Mouse (Mus musculus) T-helper 17 cell (primary cell): ENCODE measurements around the gene Wnk2.

ENCODE experiments used
- in situ Hi-C, 2 experiments: fragments of 300-600 bp; cut with MboI, MseI; formaldehyde crosslinking; loops; 1 replicate in 1 of 2; 2 replicates in 1 of 2; pipeline ENCODE4 v1.15.1; 2025; ENCODE audit warnings: high pct_unique_total_duplicates in 2 of 2

The Wnk2 gene

DNA sequence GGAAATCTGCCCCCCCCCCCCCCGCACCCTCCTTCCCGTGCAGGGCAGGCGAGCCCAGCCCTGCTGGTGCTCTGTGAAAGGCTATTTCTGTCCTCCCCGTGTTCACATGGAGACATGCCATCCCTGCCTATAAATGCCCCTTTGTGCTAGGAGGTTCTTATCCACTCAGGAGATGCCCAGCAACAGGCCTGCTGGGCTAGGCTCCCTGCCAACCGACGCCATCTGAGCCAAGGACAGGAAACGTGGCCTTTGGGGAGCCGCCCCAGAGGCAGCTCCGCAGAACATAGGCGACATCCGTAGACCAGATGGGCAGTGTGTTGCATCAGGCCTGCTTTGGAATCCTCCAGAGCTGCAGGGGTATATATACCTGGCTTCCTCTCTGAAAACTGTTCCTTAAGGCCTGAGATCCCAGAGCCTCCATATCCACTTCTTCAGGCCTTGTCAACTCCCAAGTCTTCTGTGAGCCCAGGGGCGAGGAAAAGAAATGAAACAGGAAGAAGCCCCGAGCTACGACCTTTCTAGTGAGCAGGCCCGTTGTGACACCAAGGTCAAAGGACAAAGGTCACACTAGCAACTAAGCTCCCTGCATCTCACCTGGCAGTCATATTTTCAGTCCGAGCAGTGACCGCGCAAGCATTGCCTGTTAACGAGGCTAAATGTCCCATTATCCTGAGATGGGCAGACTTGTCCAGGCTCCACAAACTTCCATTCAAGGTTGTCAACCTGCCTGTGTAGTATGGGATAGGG, 31.2 kb upstream of the Wnk2 start:
- in situ Hi-C loops: loop anchor here in 1 of 2 experiments (10.0 kb wide), 1 partner anchor 304 kb away; the partner anchor contains the start of gene Phf2

- in situ Hi-C loops: loop anchor here in 1 of 2 experiments (10.0 kb wide), 1 partner anchor 301 kb away; the partner anchor contains the start of gene Phf2
These were observed 27.7 kb upstream of the Wnk2 start for GRCm38 (mm10) chr13:49175509-49175908.

DNA sequence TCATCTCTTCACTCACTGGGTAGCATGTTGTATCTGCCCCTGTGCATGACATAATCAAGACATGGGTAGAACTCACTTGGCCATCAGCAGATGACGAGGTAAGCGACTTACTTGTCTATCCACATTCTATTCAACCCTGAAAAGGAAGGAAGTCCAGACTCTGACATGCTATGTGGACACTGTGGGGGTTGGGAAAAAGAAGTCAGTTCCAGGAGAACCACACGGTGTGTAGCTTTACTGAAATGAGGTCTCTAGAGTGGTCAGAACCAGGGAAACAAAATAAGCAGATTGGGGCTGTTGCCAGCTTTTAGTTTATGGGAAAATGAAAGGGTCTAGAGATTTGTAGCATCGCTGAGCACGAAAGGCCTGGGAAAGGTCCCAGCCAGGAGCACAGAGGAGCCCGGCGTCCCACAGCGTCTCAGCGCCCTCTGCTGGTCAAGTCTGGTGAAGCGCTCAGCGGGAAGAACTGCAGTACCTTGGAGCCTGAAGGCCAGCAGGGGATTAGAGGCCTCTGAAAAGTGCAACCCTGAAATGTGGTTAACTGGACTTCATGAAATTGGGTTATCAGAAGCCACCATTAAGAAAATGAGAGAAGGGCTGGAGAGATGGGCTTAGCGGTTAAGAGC, 25.3 kb upstream of the Wnk2 start:
- in situ Hi-C loops: loop anchor here in 1 of 2 experiments (10.0 kb wide), 1 partner anchor 298 kb away; the partner anchor contains the start of gene Phf2

- in situ Hi-C loops: loop anchor here in 1 of 2 experiments (10.0 kb wide), 1 partner anchor 298 kb away; the partner anchor contains the start of gene Phf2
These were observed 24.5 kb upstream of the Wnk2 start for GRCm38 (mm10) chr13:49172335-49172734.

DNA sequence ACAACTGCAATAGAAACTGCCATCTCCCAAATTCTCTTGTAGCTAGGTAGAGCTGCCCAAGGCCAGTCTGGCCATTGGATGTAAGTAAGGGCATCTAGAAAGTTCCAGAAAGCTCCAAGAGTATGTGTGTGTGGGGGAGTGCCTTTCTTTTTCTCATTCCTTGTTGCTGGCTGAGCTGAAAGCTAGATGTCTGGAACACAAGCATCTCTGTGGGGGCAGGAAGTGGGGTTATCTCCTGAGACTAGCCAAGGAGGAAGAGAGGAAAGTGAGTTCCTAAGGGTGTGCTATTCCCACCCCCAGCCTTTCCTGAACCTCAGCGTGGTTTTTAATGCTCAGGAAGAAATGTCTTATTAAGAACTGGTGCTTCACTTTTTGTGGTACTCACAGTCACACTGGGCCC, 23.9 kb upstream of the Wnk2 start:
- in situ Hi-C loops: loop anchor here in 1 of 2 experiments (10.0 kb wide), 1 partner anchor 297 kb away; the partner anchor contains the start of gene Phf2

DNA sequence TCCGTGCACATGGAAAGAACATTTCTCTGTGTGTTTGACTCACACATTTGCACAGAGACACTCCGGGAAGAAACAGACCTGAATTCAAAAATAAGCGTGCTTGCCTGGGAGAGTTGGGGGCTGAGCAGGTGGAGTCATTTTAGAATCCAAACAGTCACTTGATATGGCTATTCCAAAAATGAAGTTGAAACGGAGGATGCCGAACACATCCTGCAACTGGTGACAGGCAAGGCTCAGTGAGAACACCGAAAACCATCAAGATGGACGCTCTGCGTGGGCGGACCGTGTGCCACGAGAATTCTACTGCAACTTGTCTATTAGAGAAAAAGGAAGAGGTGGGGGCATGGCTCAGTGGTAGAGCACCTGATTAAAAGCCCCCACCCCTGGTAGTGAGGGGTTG, 22.8 kb upstream of the Wnk2 start:
- in situ Hi-C loops: loop anchor here in 1 of 2 experiments (10.0 kb wide), 1 partner anchor 296 kb away; the partner anchor contains the start of gene Phf2

DNA sequence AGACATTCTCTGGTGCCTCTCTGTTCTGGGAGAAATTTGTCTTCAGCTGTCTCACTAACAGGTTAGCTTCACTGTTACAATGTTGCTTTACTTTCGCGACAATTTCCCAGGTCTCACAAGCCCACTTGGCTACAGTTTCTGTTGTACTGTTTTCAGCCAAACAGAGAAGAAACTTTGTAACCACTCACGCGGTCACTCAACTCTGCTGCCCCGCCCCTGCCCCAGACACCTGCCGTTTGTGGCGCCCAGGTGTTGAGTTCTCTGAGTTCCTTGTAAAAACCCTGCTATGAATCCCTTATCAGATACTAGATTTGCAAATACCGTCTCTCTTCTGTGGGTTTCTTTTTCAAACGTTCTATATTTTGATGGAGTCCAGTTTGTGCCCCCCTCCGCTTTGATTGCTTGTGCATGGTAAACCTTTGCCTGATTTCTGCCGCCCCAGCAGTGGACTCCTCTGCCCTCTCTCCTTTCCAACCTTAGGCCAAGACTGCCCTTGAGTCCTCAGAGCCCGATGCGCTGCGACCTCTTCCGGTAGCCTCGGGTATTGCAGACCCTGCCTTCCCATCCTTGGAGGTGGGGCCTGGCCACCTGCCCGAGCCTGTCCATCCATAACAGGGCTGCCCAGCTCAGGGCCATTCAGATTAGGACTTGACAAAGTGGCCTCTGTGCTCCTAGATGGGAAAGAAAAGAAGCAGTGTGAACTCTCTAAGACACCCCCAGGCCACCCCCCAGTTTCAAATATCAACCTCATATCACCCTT, 21.8 kb upstream of the Wnk2 start:
- in situ Hi-C loops: loop anchor here in 1 of 2 experiments (10.0 kb wide), 1 partner anchor 295 kb away; the partner anchor contains the start of gene Phf2

- in situ Hi-C loops: no loop called here
These were observed 19.3 kb upstream of the Wnk2 start for GRCm38 (mm10) chr13:49167081-49167480.

DNA sequence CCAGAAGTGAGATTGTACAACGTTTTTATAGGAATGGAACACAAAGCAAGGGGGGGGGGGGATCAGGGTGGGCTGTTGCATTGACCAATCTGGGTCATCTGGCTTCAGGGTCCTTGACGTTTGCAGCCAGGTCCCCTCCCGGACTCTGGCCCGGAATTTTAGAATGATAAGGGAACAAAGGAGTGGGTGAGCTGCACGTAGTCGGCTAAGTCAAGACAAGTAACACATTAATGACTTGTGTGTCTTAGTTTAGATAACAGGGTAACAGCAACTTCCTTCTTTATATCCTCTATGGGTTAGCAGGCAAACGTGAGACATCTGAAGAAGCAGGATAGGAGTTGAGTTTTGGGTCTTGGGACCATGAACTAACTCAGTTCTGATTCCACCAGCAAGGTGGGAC, 15.8 kb upstream of the Wnk2 start:
- in situ Hi-C loops: no loop called here

- in situ Hi-C loops: no loop called here
These were observed 14.9 kb upstream of the Wnk2 start for GRCm38 (mm10) chr13:49162722-49163121.

DNA sequence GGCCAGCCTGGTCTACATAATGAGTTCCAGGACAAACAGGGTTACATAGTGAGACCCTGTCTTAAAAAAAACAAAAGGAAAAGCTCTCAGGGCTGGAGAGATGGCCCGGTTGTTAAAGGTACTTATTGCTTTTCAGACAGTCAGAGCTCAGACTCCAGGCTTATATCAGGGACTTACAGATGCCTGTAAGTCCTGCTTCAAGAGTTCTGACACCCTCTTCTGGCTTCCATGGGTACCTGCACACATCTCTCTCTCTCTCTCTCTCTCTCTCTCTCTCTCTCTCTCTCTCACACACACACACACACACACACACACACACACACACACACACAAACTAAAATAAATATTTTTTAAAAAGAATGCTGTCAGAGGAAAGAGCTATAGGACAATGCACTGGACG, 13.4 kb upstream of the Wnk2 start:
- in situ Hi-C loops: no loop called here

- in situ Hi-C loops: no loop called here
These were observed 10.4 kb upstream of the Wnk2 start for GRCm38 (mm10) chr13:49158040-49158713.

DNA sequence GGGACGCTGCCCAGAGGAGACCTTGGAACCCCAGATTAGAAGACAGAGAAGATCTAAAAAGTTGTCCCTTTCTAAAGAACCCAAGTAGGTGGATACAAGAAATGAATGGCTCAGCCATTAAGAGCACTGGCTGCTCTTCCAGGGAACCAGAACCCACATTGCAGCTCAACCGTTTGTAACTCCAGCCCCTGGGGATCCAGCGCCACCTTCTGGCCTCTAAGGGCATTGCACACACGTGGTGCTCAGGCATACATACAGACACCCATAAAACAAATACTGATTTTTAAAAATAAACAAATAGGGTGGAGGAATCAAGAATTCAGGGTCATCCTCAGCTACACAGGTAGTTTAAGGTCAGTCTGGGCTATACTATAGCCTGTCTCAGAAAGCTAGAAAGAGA, 8.8 kb upstream of the Wnk2 start:
- in situ Hi-C loops: no loop called here

GRCm38 (mm10) chr13:49154621-49155020, 6.8 kb upstream of the Wnk2 start:
- in situ Hi-C loops: no loop called here

GRCm38 (mm10) chr13:49154028-49154427, 6.2 kb upstream of the Wnk2 start:
- in situ Hi-C loops: no loop called here

- in situ Hi-C loops: no loop called here
These were observed 873 bp upstream of the Wnk2 start for GRCm38 (mm10) chr13:49148687-49149086.

GRCm38 (mm10) chr13:49147007-49147857, 582 bp downstream of the Wnk2 start:
- in situ Hi-C loops: no loop called here

- in situ Hi-C loops: no loop called here
These were observed 1.2 kb downstream of the Wnk2 start for GRCm38 (mm10) chr13:49146698-49147006.

DNA sequence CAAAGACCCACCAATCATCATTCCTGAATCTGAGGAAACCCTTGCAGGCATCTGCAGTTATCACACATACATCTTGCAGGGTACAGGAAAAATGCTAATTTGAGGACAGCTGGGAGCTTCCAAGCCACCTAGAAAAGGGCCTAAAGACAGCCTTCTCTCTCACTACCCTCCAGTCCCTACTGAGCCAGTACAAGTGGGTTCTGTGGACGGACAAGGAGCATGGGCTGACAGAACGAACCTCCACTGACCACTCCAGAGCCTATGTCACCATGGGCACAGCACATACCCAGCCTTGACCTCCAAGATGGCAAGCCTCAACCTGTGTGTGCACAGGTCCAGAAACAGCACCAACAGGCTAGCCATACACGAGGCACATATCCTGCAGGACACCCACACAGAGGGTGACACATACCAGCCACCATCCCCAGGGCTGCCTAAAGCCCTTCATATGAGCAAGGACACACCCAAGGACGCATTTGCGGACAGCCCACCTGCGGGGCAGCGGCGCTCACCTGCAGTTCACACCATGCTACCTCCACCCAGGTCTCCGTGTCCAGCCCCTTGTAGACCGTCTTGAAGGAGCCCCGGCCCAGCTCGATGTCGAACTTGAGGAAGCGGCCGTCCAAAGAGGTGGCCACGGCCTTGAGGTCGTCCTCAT, 1.6 kb downstream of the Wnk2 start:
- in situ Hi-C loops: no loop called here

DNA sequence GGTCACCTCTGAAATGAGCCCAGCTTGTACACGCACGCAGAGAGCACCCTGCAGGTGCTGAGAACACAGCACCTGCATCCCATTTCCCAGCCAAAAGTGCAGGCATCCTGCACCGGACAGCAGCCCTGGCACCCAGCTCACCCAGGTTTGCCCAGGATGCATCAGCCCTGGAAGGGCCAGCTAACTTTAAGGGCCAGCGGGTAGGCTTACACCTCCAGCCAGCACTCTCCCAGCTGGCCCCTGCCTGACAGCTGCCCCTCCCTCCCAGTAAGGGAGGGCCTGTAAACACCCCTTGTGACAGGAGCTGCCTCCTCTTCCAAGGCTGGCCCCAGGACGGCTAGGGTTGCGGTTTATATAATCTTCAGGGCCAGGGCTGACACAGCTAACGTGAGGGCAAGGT, 2.4 kb downstream of the Wnk2 start:
- in situ Hi-C loops: no loop called here
